Mouse (Mus musculus): ENCODE data around the gene Prss57.
A peak's percentile ranks its signal among the peaks of the same experiment; 100 is the strongest.

- TF ChIP-seq CTCF (IDR thresholded peaks at IDR 0.05; ENCODE audit: extremely low read depth, insufficient read depth, low read length) = peak; percentile 61
- TF ChIP-seq POLR2A (IDR thresholded peaks at IDR 0.05; ENCODE audit: extremely low read depth, insufficient read depth, low read length) = no peak
Measured at GRCm38 (mm10) chr10:79738259-79738658, 52.5 kb downstream of the Prss57 start.
